Mouse (Mus musculus) layer of hippocampus, adult 18-20 months (tissue): Measurements from ENCODE around the gene Igf2bp1. TPM values are rescaled to one million over a fixed set of nuclear protein-coding genes. Genes with fewer than 3 reads are reported as not detected.

Experiments used
- DNase-seq, 2 experiments: peaks; one replicate each; pipeline ENCODE4 v3.0.0; 2022; ENCODE audit warnings: low spot score in 2 of 2
- total RNA-seq, 2 experiments: library from RNA; stranded (reverse); gene quantifications; 2 replicates each; pipeline ENCODE4 v1.2.3; 2021

Igf2bp1 gene
- total RNA-seq, 2 experiments from 2014 or later, result not detected

- DNase-seq, result no peak
Observed at GRCm38 (mm10) chr11:96007516-96008235, 1.9 kb upstream of the Igf2bp1 start.

- no peak for DNase-seq
Observed at GRCm38 (mm10) chr11:96006852-96007515, 1.2 kb upstream of the Igf2bp1 start.

GRCm38 (mm10) chr11:96006367-96006851 lies 669 bp upstream of the Igf2bp1 start:
- no peak for DNase-seq

GRCm38 (mm10) chr11:96004793-96005402 lies 842 bp downstream of the Igf2bp1 start:
- no peak for DNase-seq

GRCm38 (mm10) chr11:96003969-96004792 lies 1.6 kb downstream of the Igf2bp1 start:
- no peak for DNase-seq

GRCm38 (mm10) chr11:96003100-96003900 lies 2.4 kb downstream of the Igf2bp1 start:
- DNase-seq, result no peak

- DNase-seq, result no peak
Observed at GRCm38 (mm10) chr11:95994151-95994550, 11.6 kb downstream of the Igf2bp1 start.

- no peak for DNase-seq
Observed at GRCm38 (mm10) chr11:95990886-95991708, 14.6 kb downstream of the Igf2bp1 start.

- DNase-seq, result no peak
Observed at GRCm38 (mm10) chr11:95990431-95990830, 15.3 kb downstream of the Igf2bp1 start.

GRCm38 (mm10) chr11:95989864-95990263 lies 15.9 kb downstream of the Igf2bp1 start:
- no peak for DNase-seq

- no peak for DNase-seq
Observed at GRCm38 (mm10) chr11:95988533-95988932, 17.2 kb downstream of the Igf2bp1 start.

GRCm38 (mm10) chr11:95987854-95988447 lies 17.8 kb downstream of the Igf2bp1 start:
- no peak for DNase-seq

- no peak for DNase-seq
Observed at GRCm38 (mm10) chr11:95982475-95982874, 23.3 kb downstream of the Igf2bp1 start.

- no peak for DNase-seq
Observed at GRCm38 (mm10) chr11:95981804-95982203, 23.9 kb downstream of the Igf2bp1 start.

GRCm38 (mm10) chr11:95980762-95981418 lies 24.9 kb downstream of the Igf2bp1 start:
- peak in 1 of 2 experiments; percentile 19 for DNase-seq

GRCm38 (mm10) chr11:95978487-95978886 lies 27.3 kb downstream of the Igf2bp1 start:
- DNase-seq, result no peak

GRCm38 (mm10) chr11:95976290-95976689 lies 29.4 kb downstream of the Igf2bp1 start:
- no peak for DNase-seq

- no peak for DNase-seq
Observed at GRCm38 (mm10) chr11:95975694-95976093, 30.0 kb downstream of the Igf2bp1 start.

GRCm38 (mm10) chr11:95973187-95973586 lies 32.6 kb downstream of the Igf2bp1 start:
- no peak for DNase-seq
